Mouse (Mus musculus) lung, postnatal 4 days (tissue): Measurements from ENCODE around the gene Glb1.

Source experiments
- DNase-seq, 2 experiments: peaks; one replicate each; pipeline ENCODE4 v3.0.0; 2021

Glb1 gene

GRCm38 (mm10) chr9:114395258-114395657, 5.6 kb upstream of the Glb1 start:
- no peak for DNase-seq

GRCm38 (mm10) chr9:114399680-114400079, 1.2 kb upstream of the Glb1 start:
- no peak for DNase-seq

DNA sequence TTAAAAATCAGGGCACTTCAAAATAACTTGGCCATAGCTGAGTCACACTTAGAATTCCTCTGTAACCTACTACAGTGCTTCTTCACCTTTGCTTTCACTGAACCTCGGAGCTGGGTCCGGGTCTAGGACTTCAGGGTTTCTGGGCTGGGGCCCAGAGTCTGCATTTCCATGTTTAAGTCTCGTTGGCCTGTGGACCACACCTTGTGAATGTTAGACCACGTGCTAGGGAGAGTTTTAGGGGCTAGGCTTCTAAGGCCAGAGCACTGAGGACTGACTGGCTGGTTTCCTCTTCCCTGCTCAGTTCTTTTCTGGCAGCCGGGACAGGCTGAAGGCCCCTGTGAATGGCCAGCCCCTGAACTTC, 308 bp upstream of the Glb1 start:
- DNase-seq: no peak

DNA sequence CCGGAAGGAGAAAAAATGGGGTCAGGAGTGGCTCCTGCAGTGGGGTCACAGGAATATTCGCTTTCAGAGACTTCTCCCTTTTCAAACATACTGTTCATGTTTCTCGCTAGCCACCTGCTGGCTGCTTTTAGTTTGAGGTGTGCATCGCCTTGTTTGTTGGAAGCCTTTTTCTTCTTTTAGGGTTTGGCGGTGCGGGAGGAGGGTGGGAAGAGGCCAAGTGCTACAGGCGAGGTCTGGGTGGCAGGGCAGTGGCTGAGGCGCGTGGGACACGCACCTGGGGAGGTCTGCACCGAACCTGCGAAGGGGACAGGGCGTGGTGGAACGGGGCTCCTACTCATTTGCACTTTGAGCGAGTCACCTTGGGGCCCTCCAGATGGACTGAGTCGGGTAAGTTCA, 807 bp downstream of the Glb1 start:
- peak in 1 of 2 experiments; percentile 49 for DNase-seq

- no peak for DNase-seq
These were observed 6.8 kb downstream of the Glb1 start for GRCm38 (mm10) chr9:114407676-114408075.

GRCm38 (mm10) chr9:114410313-114410862, 9.5 kb downstream of the Glb1 start:
- DNase-seq: no peak

DNA sequence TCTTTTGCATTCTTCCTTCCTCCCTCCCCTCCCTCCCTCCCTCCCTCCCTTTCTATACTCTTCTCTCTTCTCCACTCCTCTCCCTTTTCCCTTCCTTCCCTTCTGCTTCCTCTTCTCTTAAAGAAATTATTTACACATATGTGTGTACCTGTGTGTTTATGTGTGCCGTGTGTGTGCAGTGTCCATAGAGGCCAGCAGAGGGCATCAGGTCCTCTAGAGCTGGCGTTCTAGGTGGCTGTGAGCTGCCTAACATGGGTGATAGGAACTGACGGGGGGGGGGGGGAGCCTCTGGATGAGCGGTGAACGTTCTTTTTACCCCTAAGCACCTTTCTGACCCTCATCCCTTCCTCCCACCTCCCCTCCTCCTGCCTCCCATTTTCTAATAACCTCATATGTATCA, 10.4 kb downstream of the Glb1 start:
- DNase-seq: no peak

DNA sequence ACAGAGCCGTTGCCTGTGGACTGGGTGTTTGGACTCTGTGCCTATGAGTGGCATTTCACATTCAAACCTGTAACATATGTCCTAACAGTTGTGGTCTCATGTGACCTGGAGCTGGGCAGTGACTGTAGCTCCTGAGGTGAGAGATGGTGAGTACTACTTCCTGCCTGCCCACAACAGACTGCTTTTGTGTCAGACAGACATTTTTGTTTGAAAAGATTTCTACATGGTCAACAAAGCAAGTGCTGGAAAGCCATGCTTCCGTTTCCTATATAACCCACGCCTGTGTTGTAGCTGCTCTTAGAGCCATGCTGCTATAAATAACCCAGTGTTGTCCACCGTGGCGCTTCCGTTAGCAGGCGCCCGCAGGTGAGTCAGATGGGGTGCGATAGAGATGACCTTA, 11.5 kb downstream of the Glb1 start:
- DNase-seq: no peak

- no peak for DNase-seq
These were observed 13.0 kb downstream of the Glb1 start for GRCm38 (mm10) chr9:114413866-114414265.

GRCm38 (mm10) chr9:114415701-114416100, 14.8 kb downstream of the Glb1 start:
- peak; percentile 41 to 61 for DNase-seq

GRCm38 (mm10) chr9:114416646-114417517, 16.0 kb downstream of the Glb1 start:
- no peak for DNase-seq

GRCm38 (mm10) chr9:114418187-114418586, 17.3 kb downstream of the Glb1 start:
- DNase-seq: peak in 1 of 2 experiments; percentile 56

DNA sequence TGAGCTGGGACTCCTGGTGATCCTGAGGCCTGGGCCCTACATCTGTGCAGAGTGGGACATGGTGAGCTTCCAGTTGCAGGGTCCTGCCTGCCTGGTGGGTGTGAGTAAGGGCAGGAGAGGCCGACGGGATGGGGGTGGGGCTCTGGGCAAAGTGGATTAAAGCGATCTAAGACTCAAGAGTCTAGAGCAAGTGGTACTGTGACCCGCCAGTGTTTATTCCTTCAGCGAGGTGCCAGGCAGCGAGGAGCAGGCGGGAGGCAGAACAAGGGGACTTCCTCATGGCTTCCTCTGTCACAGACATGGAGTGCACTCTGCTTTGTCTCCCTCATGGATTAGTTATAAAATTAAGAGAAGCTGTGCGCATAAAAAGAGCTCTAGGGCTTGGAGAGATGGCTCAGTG, 19.6 kb downstream of the Glb1 start:
- DNase-seq: no peak

DNA sequence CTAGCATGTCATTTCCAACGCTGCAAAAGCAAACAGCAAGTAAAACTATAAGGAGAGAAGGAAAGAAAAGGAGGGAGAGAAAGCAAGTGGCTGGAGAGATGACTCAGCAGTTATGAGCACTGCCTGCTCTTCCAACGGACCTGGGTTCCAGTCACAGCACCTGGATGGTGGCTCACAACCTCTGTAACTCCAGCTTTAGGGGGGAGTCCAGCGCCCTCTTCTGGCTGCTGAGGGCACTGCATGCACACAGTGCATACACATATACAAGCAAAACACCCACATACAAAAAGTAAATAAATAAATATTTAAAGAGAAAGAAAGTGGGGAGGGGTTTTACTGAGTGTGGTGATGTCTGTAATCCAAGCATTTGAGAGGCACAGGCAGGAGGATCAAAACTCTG, 20.2 kb downstream of the Glb1 start:
- no peak for DNase-seq

GRCm38 (mm10) chr9:114421797-114422196, 20.9 kb downstream of the Glb1 start:
- DNase-seq: no peak

- no peak for DNase-seq
These were observed 24.7 kb downstream of the Glb1 start for GRCm38 (mm10) chr9:114425576-114425975.

DNA sequence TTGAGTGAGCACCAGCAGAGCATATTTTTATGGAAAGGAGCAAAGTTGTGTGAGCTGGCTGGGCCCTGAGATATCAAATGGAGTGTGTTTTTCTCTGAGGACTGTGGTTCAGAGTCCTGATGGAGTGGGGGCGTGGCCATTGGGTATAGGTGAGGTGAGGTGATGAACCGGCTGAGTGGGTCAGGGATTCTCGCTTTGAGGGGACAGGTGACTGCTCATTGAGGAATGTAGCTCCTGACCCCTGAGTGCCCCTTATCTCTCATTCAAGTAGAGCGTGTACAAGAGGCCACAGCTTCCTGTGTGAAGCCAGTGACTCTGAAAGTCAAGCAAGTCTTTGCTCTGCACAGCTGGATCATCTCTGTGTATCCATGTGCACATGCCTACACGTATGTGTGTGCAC, 25.3 kb downstream of the Glb1 start:
- DNase-seq: peak; percentile 25 to 63

GRCm38 (mm10) chr9:114427425-114427824, 26.5 kb downstream of the Glb1 start:
- no peak for DNase-seq

DNA sequence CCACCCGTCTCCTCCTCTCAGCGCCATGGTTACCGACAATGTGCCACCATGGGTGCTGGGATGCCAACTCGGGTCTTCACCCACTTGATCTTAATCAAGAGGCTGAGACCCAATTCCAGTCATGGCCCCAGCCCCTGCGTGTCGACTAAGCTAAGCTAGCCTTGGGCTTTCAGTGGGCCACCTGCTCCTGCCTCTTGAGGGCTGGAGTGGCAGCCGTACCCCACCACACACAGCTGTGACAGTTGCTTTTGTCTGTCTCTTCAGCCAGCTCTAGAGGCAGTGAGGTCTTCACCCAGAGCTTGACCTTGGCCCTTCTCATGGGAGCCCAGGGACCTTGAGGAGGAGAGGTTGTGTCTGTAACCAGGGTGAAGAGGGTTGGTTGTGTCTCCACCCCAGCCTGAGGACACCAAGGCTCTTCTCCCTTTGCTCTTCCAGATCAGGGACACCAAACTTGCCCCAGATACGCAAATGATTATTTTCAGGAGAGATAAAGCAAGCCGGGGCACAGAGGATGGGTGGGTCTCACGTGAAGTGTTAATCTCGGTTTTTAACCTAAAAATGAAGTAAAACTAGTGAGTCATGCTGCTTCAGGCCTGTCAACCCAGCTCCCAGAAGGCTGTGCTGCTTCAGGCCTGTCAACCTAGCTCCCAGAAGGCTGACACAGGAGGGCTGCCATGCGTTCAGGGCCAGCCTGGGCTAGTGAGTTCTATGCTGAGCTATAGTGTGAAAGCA, 27.4 kb downstream of the Glb1 start:
- DNase-seq: no peak

DNA sequence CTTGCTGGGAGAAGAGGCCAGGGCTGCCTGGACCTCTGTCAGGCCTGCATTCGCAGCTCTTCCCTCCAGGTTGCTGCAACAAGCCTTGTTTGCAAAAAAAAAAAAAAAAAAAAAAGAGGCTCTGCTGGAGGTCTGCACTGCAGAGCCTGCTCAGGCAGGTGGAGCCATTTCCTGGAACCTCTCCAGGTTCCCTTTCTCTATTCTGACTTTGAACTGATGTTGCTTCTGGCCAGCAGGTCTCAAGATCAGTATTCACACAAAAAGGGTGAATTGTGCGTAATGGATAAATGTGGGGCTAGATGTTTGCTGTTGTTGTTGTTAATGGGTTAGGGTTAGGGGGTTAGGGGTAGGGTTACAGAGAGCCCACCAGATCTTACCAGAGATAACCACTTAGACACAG, 34.8 kb downstream of the Glb1 start:
- no peak for DNase-seq

DNA sequence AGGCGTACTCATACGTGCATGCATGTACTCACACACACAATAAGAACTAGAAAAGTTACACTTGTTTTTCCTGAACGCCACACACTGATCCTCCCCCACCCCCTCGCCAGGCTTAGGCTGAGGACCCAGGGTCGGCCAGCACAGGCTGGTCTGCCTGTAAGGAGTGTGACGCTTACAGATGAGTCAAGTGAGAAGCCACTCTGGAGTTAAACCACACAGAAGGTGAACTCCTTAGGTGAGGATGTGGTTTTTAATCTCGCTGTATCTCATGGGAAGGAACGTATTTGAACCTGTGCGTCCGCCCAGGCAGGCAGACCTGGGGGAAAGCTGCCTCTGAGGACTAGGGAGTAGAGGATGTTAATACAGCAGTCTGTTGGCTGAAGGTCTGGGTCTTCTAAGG, 39.7 kb downstream of the Glb1 start:
- no peak for DNase-seq

DNA sequence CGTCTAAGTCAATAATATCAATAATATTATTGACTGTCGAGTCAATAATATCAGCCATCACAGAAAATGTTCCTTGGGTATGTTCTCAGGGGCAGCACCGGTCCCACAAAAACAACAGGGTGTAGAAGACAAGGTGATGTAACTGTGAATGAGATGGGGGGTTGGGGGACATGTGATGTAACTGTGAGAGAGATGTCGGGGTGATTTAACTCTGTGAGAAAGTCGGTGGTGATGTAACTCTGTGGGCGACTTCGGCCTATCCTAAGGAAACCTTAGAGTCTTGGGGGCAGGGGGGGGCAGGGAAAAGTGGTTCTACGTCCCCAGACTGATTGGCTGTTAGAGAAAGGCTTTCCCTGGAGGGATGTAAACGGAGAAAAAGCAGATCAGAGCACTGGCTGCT, 41.3 kb downstream of the Glb1 start:
- DNase-seq: no peak

DNA sequence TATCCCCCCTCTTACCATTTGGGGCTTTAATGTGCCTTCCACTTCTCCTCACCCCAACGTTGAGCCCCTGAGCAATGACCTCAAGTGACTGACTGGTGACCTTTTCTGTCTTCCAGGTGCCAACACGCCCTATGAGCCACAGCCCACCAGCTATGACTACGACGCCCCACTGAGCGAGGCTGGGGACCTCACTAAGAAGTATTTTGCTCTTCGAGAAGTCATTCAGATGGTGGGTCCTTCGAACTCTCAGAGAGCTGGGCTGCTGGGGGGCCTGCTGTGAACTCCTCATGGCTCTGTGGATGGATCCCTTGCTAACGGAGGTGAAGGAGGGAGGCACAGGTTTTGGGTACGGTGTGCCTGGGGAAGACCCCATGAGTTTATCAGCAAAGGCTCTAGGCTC, 42.0 kb downstream of the Glb1 start:
- no peak for DNase-seq

DNA sequence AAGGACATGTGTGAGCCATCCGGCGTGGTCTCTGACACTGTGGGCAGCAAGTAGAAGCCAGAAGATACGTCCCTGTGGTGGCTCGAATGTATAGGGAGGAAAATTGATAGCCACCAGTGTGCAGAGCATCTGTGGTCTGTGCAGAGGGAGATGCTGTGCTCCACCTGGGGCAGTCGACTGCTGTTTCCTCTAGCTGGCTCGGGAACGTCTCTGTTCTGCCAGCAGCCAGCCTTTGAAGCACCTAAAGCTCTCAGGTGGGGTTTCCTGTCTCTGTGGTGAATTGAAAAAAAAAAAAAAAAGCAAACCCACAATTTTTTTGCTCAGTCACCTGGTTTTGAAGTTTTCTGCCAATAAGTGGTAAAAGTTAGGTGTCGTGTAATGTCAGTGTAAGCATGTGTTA, 42.5 kb downstream of the Glb1 start:
- DNase-seq: no peak
